Mouse (Mus musculus) cerebral cortex, adult 2 months (tissue): Measurements from ENCODE around the gene Acbd6.

Experiments
- WGBS: fragments of 180-500 bp; shearing (Covaris S2); methylation state at CpG from one replicate; pipeline ENCODE4 v1.1.7; 2018; 5-methylcytosine and 5-hydroxymethylcytosine counted together

Gene Acbd6

DNA sequence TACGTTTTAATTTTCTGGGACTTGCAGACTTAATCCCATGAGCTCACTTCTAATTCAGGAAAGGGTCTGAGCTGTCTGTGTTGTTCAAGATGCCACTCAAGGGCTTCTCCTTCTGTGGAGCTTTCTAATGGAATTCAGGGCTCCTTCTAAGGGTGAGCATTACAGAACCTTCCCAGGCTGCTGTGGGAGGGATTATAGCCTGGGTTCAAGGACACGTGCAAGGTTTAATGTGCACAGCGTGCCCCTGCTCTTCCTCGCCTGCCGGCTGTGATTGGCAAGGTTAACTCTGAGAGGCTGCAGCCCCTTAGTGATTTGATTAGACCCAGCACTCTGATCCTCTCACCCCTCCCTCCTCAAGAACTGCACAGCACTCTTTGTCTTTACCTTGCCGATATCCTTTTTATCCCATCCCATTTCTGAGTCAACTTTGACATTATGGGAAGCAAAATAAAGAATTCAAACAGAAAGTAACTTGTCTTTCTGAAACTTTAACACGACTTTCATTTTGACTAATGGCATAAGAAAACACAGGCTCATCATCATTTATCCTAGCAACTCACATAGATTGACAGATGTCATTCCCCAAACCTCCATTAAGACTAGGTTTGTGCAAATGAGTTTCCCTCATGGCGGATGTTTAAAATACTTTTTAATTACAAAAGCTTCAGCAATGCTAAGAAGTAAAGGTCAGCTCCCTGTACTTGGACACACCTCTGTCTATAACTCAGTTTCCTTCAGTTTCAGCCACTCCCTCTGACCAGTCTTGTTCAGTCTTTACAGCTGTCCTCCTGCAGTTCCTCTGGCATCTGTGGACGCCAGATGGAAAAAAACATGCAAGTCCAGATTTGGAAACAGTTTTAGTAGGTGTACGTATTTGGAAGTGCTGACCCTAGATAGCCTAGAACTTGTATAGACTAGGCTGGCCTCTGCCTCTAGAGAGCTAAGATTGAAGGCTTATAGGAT is 88.7 kb downstream of the Acbd6 start:
- WGBS: 65% methylated on average over 10 of the region's 10 CpGs

GRCm38 (mm10) chr1:155650121-155650846 is 92.4 kb downstream of the Acbd6 start:
- 65% methylated on average over 9 of the region's 9 CpGs for WGBS

DNA sequence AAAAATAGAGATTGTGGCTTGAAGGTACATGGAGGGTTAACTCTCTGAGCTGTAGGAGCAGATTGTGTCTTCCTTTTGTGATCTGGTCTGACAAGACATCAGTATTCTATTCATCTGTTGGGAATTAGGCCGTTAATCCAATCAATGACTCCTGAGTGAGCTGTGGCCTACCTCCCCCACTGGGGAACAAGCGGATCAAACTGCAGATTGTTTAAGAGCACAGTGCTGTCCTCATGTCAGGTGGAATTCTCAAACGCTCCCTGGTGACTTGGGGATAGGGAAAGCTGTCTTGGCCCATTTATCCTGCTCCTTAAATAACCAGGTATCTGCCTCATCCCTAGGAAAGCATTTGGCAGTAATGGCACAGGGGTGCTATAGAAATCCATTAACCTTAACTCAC is 97.0 kb downstream of the Acbd6 start:
- 71% methylated on average over 3 of the region's 3 CpGs for WGBS

- WGBS: 38% methylated on average over 5 of the region's 5 CpGs
These were observed 98.4 kb downstream of the Acbd6 start for GRCm38 (mm10) chr1:155656321-155656720.

- 88% methylated on average over 5 of the region's 5 CpGs for WGBS
These were observed 106.1 kb downstream of the Acbd6 start for GRCm38 (mm10) chr1:155663994-155664393.

DNA sequence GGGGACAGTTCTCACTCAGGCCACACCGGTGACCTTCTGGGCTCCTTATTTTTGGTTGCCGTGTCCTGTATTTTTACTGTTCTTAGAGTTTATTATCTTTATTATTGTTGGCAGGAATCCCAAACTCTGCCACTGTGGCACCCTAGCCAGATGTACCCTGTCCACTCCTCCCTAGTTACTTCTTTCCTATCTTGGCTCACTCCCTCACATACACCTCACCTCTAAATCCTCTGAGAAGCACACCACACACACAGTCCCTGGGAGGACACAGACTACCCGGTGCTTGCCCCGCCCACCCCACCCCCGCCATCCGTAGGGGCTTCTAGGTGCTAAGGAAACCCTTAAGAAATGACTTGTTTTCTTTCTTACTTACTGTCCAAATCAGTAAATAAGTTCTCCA is 117.7 kb downstream of the Acbd6 start:
- 94% methylated on average over 6 of the region's 6 CpGs for WGBS

DNA sequence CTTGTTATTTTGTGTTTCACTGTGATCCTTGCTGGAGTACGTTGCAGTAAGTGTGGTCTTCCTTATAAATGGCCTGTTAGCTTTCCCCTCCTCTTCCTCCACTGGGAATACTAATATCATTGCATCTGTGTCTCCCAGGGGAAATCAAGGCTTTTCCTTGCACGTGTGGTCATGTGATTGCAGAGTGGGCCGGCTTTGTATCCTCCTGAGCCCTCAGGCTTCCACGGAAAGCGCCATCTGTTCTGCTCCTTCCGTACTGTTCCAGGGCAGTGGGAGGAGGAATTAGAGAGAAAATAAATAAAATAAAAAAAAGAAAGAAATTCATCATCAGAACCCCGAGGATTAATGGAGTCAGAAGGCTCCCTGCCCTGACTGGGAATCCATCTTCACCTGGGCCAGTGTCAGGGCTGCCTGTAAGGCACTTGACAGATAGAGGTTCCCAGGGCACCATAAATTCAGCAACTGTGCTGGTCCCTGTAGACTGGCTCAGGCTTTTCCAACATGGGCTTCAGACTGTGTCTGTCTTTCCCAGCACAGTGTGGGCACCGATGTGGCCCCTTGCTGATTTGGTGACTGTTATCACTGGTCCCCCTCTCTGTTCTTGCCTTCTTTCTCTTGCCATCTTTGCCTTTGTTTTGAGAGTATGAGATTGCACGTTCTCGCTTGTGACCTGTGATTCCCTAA is 123.3 kb downstream of the Acbd6 start:
- 71% methylated on average over 10 of the region's 10 CpGs for WGBS

- WGBS: 74% methylated on average over 15 of the region's 15 CpGs
These were observed 128.9 kb downstream of the Acbd6 start for GRCm38 (mm10) chr1:155686816-155687215.

- WGBS: 88% methylated on average over 4 of the region's 4 CpGs
These were observed 131.2 kb downstream of the Acbd6 start for GRCm38 (mm10) chr1:155689141-155689540.

GRCm38 (mm10) chr1:155689558-155689957 is 131.6 kb downstream of the Acbd6 start:
- 90% methylated on average over 5 of the region's 5 CpGs for WGBS

- 93% methylated on average over 6 of the region's 6 CpGs for WGBS
These were observed 134.3 kb downstream of the Acbd6 start for GRCm38 (mm10) chr1:155692230-155692629.

GRCm38 (mm10) chr1:155693026-155693425 is 135.1 kb downstream of the Acbd6 start:
- 52% methylated on average over 11 of the region's 11 CpGs for whole genome bisulfite sequencing

DNA sequence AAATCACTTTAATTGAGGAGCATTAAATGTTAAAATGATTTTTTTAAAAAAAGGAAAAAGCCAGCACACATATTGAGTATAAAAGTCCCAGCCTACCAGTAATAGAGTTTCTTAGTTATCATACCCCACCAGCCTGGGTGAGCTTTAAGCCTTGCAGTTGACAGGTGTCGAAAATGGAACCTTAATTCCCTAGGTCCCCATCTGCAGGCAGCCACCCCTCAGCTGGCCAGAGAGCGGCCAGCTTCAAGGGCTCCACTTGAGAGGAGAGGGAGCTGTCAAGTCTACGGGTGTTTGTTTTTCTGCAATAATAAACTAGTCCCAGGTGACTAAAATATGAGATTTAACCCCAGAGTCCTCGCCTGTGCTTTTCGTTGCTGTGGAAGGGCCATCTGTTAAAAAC is 135.5 kb downstream of the Acbd6 start:
- WGBS: 67% methylated on average over 5 of the region's 5 CpGs

- WGBS: 29% methylated on average over 17 of the region's 17 CpGs
These were observed 140.6 kb downstream of the Acbd6 start for GRCm38 (mm10) chr1:155698373-155699159.

- 91% methylated on average over 5 of the region's 5 CpGs for WGBS
These were observed 145.3 kb downstream of the Acbd6 start for GRCm38 (mm10) chr1:155703191-155703680.

DNA sequence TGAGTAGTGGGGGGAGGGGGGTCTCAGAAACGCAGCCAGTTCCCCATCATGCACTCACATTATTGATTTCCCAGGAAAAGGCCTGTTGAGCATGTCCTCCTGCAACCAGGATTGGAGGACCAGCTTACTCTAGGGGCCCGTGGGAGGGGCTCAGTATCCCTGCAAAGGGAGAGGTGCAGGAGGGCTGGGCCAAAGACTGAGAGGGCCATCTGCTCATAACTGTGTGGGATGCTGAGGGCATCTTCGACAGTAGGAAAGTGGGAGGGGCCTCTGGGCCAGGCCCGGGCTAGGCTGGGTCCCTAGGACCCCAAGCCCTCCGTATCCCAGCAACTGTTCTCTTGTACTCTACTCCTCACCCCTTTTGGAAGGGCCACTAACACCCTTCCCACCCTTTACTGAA is 146.3 kb downstream of the Acbd6 start:
- WGBS: 65% methylated on average over 5 of the region's 5 CpGs

GRCm38 (mm10) chr1:155713306-155713705 is 155.4 kb downstream of the Acbd6 start:
- WGBS: 47% methylated on average over 2 of the region's 2 CpGs

GRCm38 (mm10) chr1:155717301-155717700 is 159.4 kb downstream of the Acbd6 start:
- 96% methylated on average over 12 of the region's 12 CpGs for WGBS

DNA sequence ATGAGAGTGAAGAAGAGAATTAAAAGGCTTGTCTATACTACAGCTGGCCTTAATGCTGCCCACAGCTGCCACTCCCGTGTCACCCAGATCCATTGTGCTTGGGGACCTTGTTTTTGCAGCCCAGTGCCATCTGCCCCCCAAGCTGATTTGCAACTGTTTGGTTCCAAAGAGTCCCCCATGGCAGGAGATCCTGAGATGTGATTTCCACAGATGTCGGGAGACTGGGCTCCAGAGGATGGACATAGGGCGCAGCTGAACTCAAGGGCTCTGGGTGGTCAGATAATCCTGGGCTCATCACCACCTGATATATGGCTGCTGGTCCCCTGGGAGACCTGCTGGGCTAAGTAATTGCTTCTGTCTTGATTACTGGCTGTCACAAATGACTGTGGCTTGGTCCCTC is 160.9 kb downstream of the Acbd6 start:
- WGBS: 89% methylated on average over 3 of the region's 3 CpGs

- 72% methylated on average over 5 of the region's 5 CpGs for WGBS
These were observed 162.1 kb downstream of the Acbd6 start for GRCm38 (mm10) chr1:155720006-155720405.

GRCm38 (mm10) chr1:155721443-155721842 is 163.5 kb downstream of the Acbd6 start:
- WGBS: 20% methylated on average over 8 of the region's 8 CpGs
